Mouse (Mus musculus) gastrocnemius, postnatal 36 days (tissue): ENCODE results near the gene Tnip3. TPM values are rescaled to one million over a fixed set of nuclear protein-coding genes. Genes with fewer than 3 reads are reported as not detected.

Experiments
- DNase-seq, 2 experiments: peaks; one replicate each; pipeline ENCODE4 v3.0.0; 2022
- intact Hi-C: fragments of 180-260 bp; cut with DNase I; formaldehyde crosslinking; loops from one replicate; pipeline ENCODE4 v1.15.1; 2025
- total RNA-seq, 2 experiments: library from RNA; stranded (reverse); gene quantifications; 2 replicates each; pipeline ENCODE4 v1.2.3; 2021

Tnip3 gene
- total RNA-seq, 2 experiments from 2014 or later, result not detected

- intact Hi-C loops, result no loop called here
- no peak for DNase-seq
These were observed 117.3 kb downstream of the Tnip3 start for GRCm38 (mm10) chr6:65642431-65642830.

- intact Hi-C loops, result no loop called here
- DNase-seq, result no peak
These were observed 119.0 kb downstream of the Tnip3 start for GRCm38 (mm10) chr6:65644110-65644509.

- no peak for DNase-seq
- intact Hi-C loops, result no loop called here
These were observed 121.3 kb downstream of the Tnip3 start for GRCm38 (mm10) chr6:65646408-65646807.

- no peak for DNase-seq
- intact Hi-C loops, result no loop called here
These were observed 122.6 kb downstream of the Tnip3 start for GRCm38 (mm10) chr6:65647731-65648130.

- DNase-seq, result no peak
- intact Hi-C loops, result loop anchor here (5.0 kb wide), 2 partner anchors 816 to 881 kb away; no protein-coding TSS in a partner anchor
These were observed 126.3 kb downstream of the Tnip3 start for GRCm38 (mm10) chr6:65651376-65651775.

GRCm38 (mm10) chr6:65661272-65661671 lies 136.2 kb downstream of the Tnip3 start:
- no peak for DNase-seq
- intact Hi-C loops, result no loop called here

- no peak for DNase-seq
- intact Hi-C loops, result no loop called here
These were observed 136.9 kb downstream of the Tnip3 start for GRCm38 (mm10) chr6:65662050-65662449.

- intact Hi-C loops, result no loop called here
- no peak for DNase-seq
These were observed 138.9 kb downstream of the Tnip3 start for GRCm38 (mm10) chr6:65663990-65664389.

GRCm38 (mm10) chr6:65666295-65666694 lies 141.2 kb downstream of the Tnip3 start:
- intact Hi-C loops, result no loop called here
- no peak for DNase-seq

- intact Hi-C loops, result no loop called here
- no peak for DNase-seq
These were observed 144.9 kb downstream of the Tnip3 start for GRCm38 (mm10) chr6:65669971-65670370.

- no peak for DNase-seq
- intact Hi-C loops, result no loop called here
These were observed 145.9 kb downstream of the Tnip3 start for GRCm38 (mm10) chr6:65670981-65671411.

GRCm38 (mm10) chr6:65671451-65671850 lies 146.3 kb downstream of the Tnip3 start, which contains the start of gene Ndnf:
Gene Ndnf (plus strand): TSS chr6:65671590.
- DNase-seq, result peak; percentile 41 to 43
- intact Hi-C loops, result no loop called here

GRCm38 (mm10) chr6:65672131-65673031 lies 147.3 kb downstream of the Tnip3 start:
- intact Hi-C loops, result no loop called here
- peak; percentile 5 to 15 for DNase-seq

Other genes with a start within 250 kb of the Tnip3 start
- not detected for gene C130060K24Rik, start 144.2 kb upstream of the Tnip3 start, total RNA-seq
- gene Ndnf, start 146.3 kb downstream of the Tnip3 start, total RNA-seq, result under 1 TPM; 0.07 to 0.23 TPM